Mouse (Mus musculus): ENCODE measurements around the gene Cryge. TPM values are rescaled to one million over a fixed set of nuclear protein-coding genes. Genes with fewer than 3 reads are reported as not detected.

Gene Cryge
- polyA plus RNA-seq, 1 experiment from 2014 or later = not detected

DNA sequence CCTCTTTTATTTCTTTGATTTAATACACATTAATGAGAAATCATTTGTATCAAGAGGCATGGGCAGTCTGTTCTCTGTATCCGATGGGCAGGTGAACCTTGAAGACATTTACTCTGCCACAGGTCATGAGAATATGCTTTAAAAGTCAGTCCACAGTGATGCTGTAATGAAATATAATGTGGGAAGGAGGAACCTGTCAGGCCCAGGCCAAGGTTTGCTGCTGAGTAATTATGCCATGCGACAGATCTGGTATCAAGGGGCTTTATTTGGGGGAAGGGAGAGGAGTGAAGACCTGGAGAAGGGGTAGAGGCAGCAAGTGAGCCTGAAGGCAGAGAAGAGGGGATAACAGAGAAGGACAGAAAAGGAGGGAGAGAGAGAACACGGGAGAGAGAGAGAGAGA is 11.3 kb downstream of the Cryge start:
- no peak overlapping the region for H3K9ac ChIP-seq (ENCODE audit: low read length)
- no peak overlapping the region for H3K27ac ChIP-seq (ENCODE audit: low read length)
- no peaks in the 10 kb centered on the region for H3K9me3 ChIP-seq (replicated peaks; ENCODE audit: control insufficient read depth, low read length)
- no peak overlapping the region for H3K4me2 ChIP-seq (ENCODE audit: low read depth, low read length)
- H3K36me3 ChIP-seq (ENCODE audit: control insufficient read depth, insufficient read depth) = no peaks in the 10 kb centered on the region
- H3K27me3 ChIP-seq (ENCODE audit: control insufficient read depth, insufficient read depth, low read length) = no peaks in the 10 kb centered on the region
- 73% methylated on average over 3 of the region's 3 CpGs for WGBS
- no peak overlapping the region for H3K4me3 ChIP-seq (ENCODE audit: low read length)
- no peak for ATAC-seq (replicated peaks; ENCODE audit: extremely low read depth, insufficient read depth, low FRiP score)
- no peaks in the 10 kb centered on the region for H3K4me1 ChIP-seq (ENCODE audit: control insufficient read depth, insufficient read depth, low read length)

DNA sequence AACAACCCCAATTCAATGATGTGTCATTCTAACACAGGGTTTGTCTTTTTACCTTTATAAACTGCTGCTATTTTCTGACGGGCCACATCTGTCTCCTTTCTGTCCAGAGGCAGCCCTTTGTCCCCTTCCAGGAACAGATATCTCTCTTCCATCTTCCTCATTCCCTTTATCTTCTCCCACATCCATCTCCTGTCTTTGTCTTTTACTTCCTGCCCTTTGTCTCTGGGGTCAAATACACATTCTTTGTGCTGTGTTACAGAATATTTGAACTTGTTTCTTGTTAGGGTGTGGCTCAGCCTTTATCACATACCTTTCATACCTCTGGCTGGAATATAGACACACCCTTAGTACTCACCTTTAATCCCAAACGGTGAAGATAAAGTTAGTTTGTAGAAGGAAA is 13.4 kb downstream of the Cryge start:
- H3K36me3 ChIP-seq (ENCODE audit: control insufficient read depth, insufficient read depth) = no peaks in the 10 kb centered on the region
- no peak overlapping the region for H3K4me2 ChIP-seq (ENCODE audit: low read depth, low read length)
- WGBS = 44% methylated on average over 2 of the region's 2 CpGs
- H3K9me3 ChIP-seq (replicated peaks; ENCODE audit: control insufficient read depth, low read length) = no peaks in the 10 kb centered on the region
- no peak overlapping the region for H3K4me3 ChIP-seq (ENCODE audit: low read length)
- H3K4me1 ChIP-seq (ENCODE audit: control insufficient read depth, insufficient read depth, low read length) = no peaks in the 10 kb centered on the region
- no peak for ATAC-seq (replicated peaks; ENCODE audit: extremely low read depth, insufficient read depth, low FRiP score)
- no peaks in the 10 kb centered on the region for H3K27me3 ChIP-seq (ENCODE audit: control insufficient read depth, insufficient read depth, low read length)
- no peak overlapping the region for H3K9ac ChIP-seq (ENCODE audit: low read length)
- no peak overlapping the region for H3K27ac ChIP-seq (ENCODE audit: low read length)

- H3K27ac ChIP-seq (ENCODE audit: low read length) = no peak overlapping the region
- no peak overlapping the region for H3K9ac ChIP-seq (ENCODE audit: low read length)
- H3K4me1 ChIP-seq (ENCODE audit: control insufficient read depth, insufficient read depth, low read length) = no peaks in the 10 kb centered on the region
- no peak overlapping the region for H3K4me3 ChIP-seq (ENCODE audit: low read length)
- no peaks in the 10 kb centered on the region for H3K36me3 ChIP-seq (ENCODE audit: control insufficient read depth, insufficient read depth)
- H3K4me2 ChIP-seq (ENCODE audit: low read depth, low read length) = no peak overlapping the region
- no peaks in the 10 kb centered on the region for H3K9me3 ChIP-seq (replicated peaks; ENCODE audit: control insufficient read depth, low read length)
- WGBS = 35% methylated on average over 3 of the region's 3 CpGs
- no peak for ATAC-seq (replicated peaks; ENCODE audit: extremely low read depth, insufficient read depth, low FRiP score)
- no peaks in the 10 kb centered on the region for H3K27me3 ChIP-seq (ENCODE audit: control insufficient read depth, insufficient read depth, low read length)
These were observed 15.4 kb downstream of the Cryge start for GRCm38 (mm10) chr1:65035513-65035912.

- ATAC-seq (replicated peaks; ENCODE audit: extremely low read depth, insufficient read depth, low FRiP score) = no peak
- Histone ChIP-seq H3K27ac (ENCODE audit: low read length) (no peak within 1 kb of the TSS), H3K36me3 (ENCODE audit: control insufficient read depth, insufficient read depth) (no peaks in the 10 kb centered on the region), H3K4me1 (ENCODE audit: control insufficient read depth, insufficient read depth, low read length) (no peaks in the 10 kb centered on the region), H3K9me3 (replicated peaks; ENCODE audit: control insufficient read depth, low read length) (no peaks in the 10 kb centered on the region), H3K4me3 (ENCODE audit: low read length) (no peak within 1 kb of the TSS), H3K9ac (ENCODE audit: low read length) (no peak within 1 kb of the TSS), H3K27me3 (ENCODE audit: control insufficient read depth, insufficient read depth, low read length) (no peaks in the 10 kb centered on the region), H3K4me2 (ENCODE audit: low read depth, low read length) (no peak within 1 kb of the TSS)
These were observed 18.3 kb downstream of the Cryge start, which contains the start of gene Akr1cl for GRCm38 (mm10) chr1:65032641-65033040. TSS of gene Akr1cl (minus strand) at chr1:65032759.

- no peak overlapping the region for H3K4me3 ChIP-seq (ENCODE audit: low read length)
- no peak for ATAC-seq (replicated peaks; ENCODE audit: extremely low read depth, insufficient read depth, low FRiP score)
- H3K27ac ChIP-seq (ENCODE audit: low read length) = no peak overlapping the region
- H3K27me3 ChIP-seq (ENCODE audit: control insufficient read depth, insufficient read depth, low read length) = no peaks in the 10 kb centered on the region
- H3K36me3 ChIP-seq (ENCODE audit: control insufficient read depth, insufficient read depth) = no peaks in the 10 kb centered on the region
- 60% methylated on average over 9 of the region's 9 CpGs for WGBS
- H3K4me1 ChIP-seq (ENCODE audit: control insufficient read depth, insufficient read depth, low read length) = no peaks in the 10 kb centered on the region
- H3K9me3 ChIP-seq (replicated peaks; ENCODE audit: control insufficient read depth, low read length) = no peaks in the 10 kb centered on the region
- H3K9ac ChIP-seq (ENCODE audit: low read length) = no peak overlapping the region
- no peak overlapping the region for H3K4me2 ChIP-seq (ENCODE audit: low read depth, low read length)
These were observed 22.7 kb downstream of the Cryge start for GRCm38 (mm10) chr1:65028206-65028605.

GRCm38 (mm10) chr1:65012726-65013125 is 38.2 kb downstream of the Cryge start:
- no peak overlapping the region for H3K27ac ChIP-seq (ENCODE audit: low read length)
- WGBS = 82% methylated on average over 4 of the region's 4 CpGs
- H3K4me2 ChIP-seq (ENCODE audit: low read depth, low read length) = no peak overlapping the region

DNA sequence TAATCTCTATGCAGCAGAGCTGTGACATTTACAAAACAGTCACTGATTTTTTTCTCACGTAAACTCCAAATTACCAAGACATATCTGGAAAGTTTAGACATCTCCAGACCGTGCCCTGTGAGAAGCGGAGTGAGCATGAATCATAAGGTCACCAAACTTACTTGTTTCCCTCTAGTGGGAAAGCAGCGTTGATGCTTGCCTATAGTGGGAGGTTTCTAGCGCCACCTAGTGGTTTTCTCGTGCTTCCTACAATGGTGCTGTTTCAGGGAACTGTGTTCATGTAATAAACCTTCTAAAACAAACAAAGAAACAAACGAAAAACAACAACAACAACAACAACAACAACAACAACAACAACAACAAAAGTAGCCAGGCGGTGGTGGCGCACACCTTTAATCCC is 40.8 kb downstream of the Cryge start:
- 9% methylated on average over 9 of the region's 9 CpGs for WGBS
- no peak overlapping the region for H3K27ac ChIP-seq (ENCODE audit: low read length)
- H3K27me3 ChIP-seq (ENCODE audit: control insufficient read depth, insufficient read depth, low read length) = no peaks in the 10 kb centered on the region
- H3K9me3 ChIP-seq (replicated peaks; ENCODE audit: control insufficient read depth, low read length) = no peaks in the 10 kb centered on the region; the same call in 1 of the 2 replicates
- no peaks in the 10 kb centered on the region for H3K4me1 ChIP-seq (ENCODE audit: control insufficient read depth, insufficient read depth, low read length)
- ATAC-seq (replicated peaks; ENCODE audit: extremely low read depth, insufficient read depth, low FRiP score) = peak; percentile 49; the same call in 1 of the 2 replicates
- no peaks in the 10 kb centered on the region for H3K36me3 ChIP-seq (ENCODE audit: control insufficient read depth, insufficient read depth)
- no peak overlapping the region for H3K4me2 ChIP-seq (ENCODE audit: low read depth, low read length)
- no peak overlapping the region for H3K4me3 ChIP-seq (ENCODE audit: low read length)
- no peak overlapping the region for H3K9ac ChIP-seq (ENCODE audit: low read length)

More at GRCm38 (mm10) chr1:65012726-65013125, 38.2 kb downstream of the Cryge start:
- ATAC-seq (replicated peaks; ENCODE audit: extremely low read depth, insufficient read depth, low FRiP score) = no peak
- Histone ChIP-seq H3K4me3 (ENCODE audit: low read length) (no peak overlapping the region), H3K9ac (ENCODE audit: low read length) (no peak overlapping the region), H3K9me3 (replicated peaks; ENCODE audit: control insufficient read depth, low read length) (no peaks in the 10 kb centered on the region), H3K36me3 (ENCODE audit: control insufficient read depth, insufficient read depth) (no peaks in the 10 kb centered on the region), H3K4me1 (ENCODE audit: control insufficient read depth, insufficient read depth, low read length) (no peaks in the 10 kb centered on the region), H3K27me3 (ENCODE audit: control insufficient read depth, insufficient read depth, low read length) (no peaks in the 10 kb centered on the region)

DNA sequence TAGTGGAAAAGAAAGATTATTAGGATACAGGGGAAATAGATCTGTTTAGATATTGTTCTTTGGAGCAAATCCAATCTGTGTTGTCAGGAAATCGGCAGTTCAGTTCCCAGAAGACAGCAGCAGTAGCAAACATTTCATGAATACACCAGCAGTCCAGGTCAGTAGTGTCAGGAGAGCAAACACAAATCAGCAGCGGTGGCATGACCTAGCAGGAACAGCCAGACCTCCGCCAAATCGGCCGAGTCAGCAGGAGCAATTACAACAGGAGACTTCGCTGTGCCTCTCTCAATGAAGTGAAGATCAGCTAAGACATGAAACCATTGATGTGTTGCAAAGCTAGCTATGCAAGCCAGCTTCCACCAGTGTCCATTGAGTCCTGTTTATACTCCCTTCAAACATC is 45.4 kb downstream of the Cryge start:
- H3K36me3 ChIP-seq (ENCODE audit: control insufficient read depth, insufficient read depth) = no peaks in the 10 kb centered on the region
- ATAC-seq (replicated peaks; ENCODE audit: extremely low read depth, insufficient read depth, low FRiP score) = no peak
- H3K4me3 ChIP-seq (ENCODE audit: low read length) = no peak overlapping the region
- H3K9me3 ChIP-seq (replicated peaks; ENCODE audit: control insufficient read depth, low read length) = no peaks in the 10 kb centered on the region; the same call in 1 of the 2 replicates
- no peaks in the 10 kb centered on the region for H3K4me1 ChIP-seq (ENCODE audit: control insufficient read depth, insufficient read depth, low read length)
- no peak overlapping the region for H3K27ac ChIP-seq (ENCODE audit: low read length)
- no peaks in the 10 kb centered on the region for H3K27me3 ChIP-seq (ENCODE audit: control insufficient read depth, insufficient read depth, low read length)
- H3K9ac ChIP-seq (ENCODE audit: low read length) = no peak overlapping the region
- WGBS = 89% methylated on average over 6 of the region's 6 CpGs
- no peak overlapping the region for H3K4me2 ChIP-seq (ENCODE audit: low read depth, low read length)

DNA sequence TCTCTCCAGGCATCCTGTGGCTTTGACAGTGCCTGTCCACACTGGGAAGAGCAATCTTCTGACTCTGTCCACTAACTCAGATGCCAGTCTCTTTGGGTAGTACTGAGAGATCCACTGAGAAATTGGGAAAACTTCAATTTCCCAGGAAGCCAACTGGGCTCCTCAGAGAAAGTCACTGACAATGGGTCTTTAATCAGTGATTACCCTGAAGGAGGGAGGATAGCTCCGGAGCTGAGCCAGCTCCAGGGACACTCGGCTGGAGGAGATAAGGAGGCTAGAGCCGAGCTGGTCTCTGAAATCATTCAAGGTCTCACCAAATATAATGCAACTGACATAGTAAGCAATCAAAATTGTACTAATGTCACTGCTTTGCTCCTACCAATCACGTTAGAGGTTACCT is 46.4 kb downstream of the Cryge start:
- 43% methylated on average over 4 of the region's 4 CpGs for WGBS
- Histone ChIP-seq H3K4me2 (ENCODE audit: low read depth, low read length) (no peak overlapping the region), H3K27ac (ENCODE audit: low read length) (no peak overlapping the region), H3K27me3 (ENCODE audit: control insufficient read depth, insufficient read depth, low read length) (no peaks in the 10 kb centered on the region), H3K9me3 (replicated peaks; ENCODE audit: control insufficient read depth, low read length) (no peaks in the 10 kb centered on the region; the same call in 1 of the 2 replicates), H3K36me3 (ENCODE audit: control insufficient read depth, insufficient read depth) (no peaks in the 10 kb centered on the region), H3K9ac (ENCODE audit: low read length) (no peak overlapping the region), H3K4me1 (ENCODE audit: control insufficient read depth, insufficient read depth, low read length) (no peaks in the 10 kb centered on the region), H3K4me3 (ENCODE audit: low read length) (no peak overlapping the region)
- no peak for ATAC-seq (replicated peaks; ENCODE audit: extremely low read depth, insufficient read depth, low FRiP score)
